Mouse (Mus musculus) ZHBTc4 (cell line): ENCODE measurements around the gene Nr2c2.
A peak's percentile ranks its signal among the peaks of the same experiment; 100 is the strongest.
"Not testable (repeated sequence)": the region's sequence is repeated elsewhere in the genome, so short reads cannot be mapped to it uniquely, and the experiment has no call there.

Experiments used
- DNase-seq: peaks from one replicate; pipeline ENCODE4 v3.0.0-alpha.2; 2011; ENCODE audit warnings: low read depth, low spot score

Gene Nr2c2

GRCm38 (mm10) chr6:92091130-92091591, at the start of gene Nr2c2:
Nr2c2 (plus strand) TSS chr6:92091390.
- DNase-seq = peak; percentile 85

GRCm38 (mm10) chr6:92042055-92042454, 49.1 kb upstream of the Nr2c2 start:
- no peak for DNase-seq

- no peak for DNase-seq
These were observed 48.3 kb upstream of the Nr2c2 start for GRCm38 (mm10) chr6:92042850-92043249.

GRCm38 (mm10) chr6:92057768-92058167, 33.4 kb upstream of the Nr2c2 start:
- peak; percentile 46 for DNase-seq

GRCm38 (mm10) chr6:92061725-92062124, 29.5 kb upstream of the Nr2c2 start:
- no peak for DNase-seq

GRCm38 (mm10) chr6:92063452-92063851, 27.7 kb upstream of the Nr2c2 start:
- no peak for DNase-seq

- no peak for DNase-seq
These were observed 27.1 kb upstream of the Nr2c2 start for GRCm38 (mm10) chr6:92064101-92064500.

- DNase-seq = peak; percentile 59
These were observed 25.3 kb upstream of the Nr2c2 start for GRCm38 (mm10) chr6:92065721-92066496.

- peak; percentile 86 for DNase-seq
These were observed 23.9 kb upstream of the Nr2c2 start for GRCm38 (mm10) chr6:92067146-92067790.

GRCm38 (mm10) chr6:92071121-92071839, 19.9 kb upstream of the Nr2c2 start:
- DNase-seq = peak; percentile 34

- DNase-seq = no peak
These were observed 10.5 kb upstream of the Nr2c2 start for GRCm38 (mm10) chr6:92080730-92081129.

GRCm38 (mm10) chr6:92082756-92083155, 8.4 kb upstream of the Nr2c2 start:
- DNase-seq = no peak

GRCm38 (mm10) chr6:92084932-92085331, 6.3 kb upstream of the Nr2c2 start:
- no peak for DNase-seq

GRCm38 (mm10) chr6:92089141-92089540, 2.0 kb upstream of the Nr2c2 start:
- not testable (repeated sequence) for DNase-seq

- no peak for DNase-seq
These were observed 1.2 kb upstream of the Nr2c2 start for GRCm38 (mm10) chr6:92089982-92090381.

- DNase-seq = peak; percentile 47
These were observed 693 bp upstream of the Nr2c2 start for GRCm38 (mm10) chr6:92090497-92090896.

GRCm38 (mm10) chr6:92091767-92092489, 738 bp downstream of the Nr2c2 start:
- peak; percentile 99 for DNase-seq

- no peak for DNase-seq
These were observed 1.5 kb downstream of the Nr2c2 start for GRCm38 (mm10) chr6:92092737-92093136.

GRCm38 (mm10) chr6:92093869-92094268, 2.7 kb downstream of the Nr2c2 start:
- DNase-seq = no peak

- DNase-seq = peak; percentile 40
These were observed 9.6 kb downstream of the Nr2c2 start for GRCm38 (mm10) chr6:92100679-92101360.

- no peak for DNase-seq
These were observed 33.4 kb downstream of the Nr2c2 start for GRCm38 (mm10) chr6:92124547-92124946.
